Mouse (Mus musculus): ENCODE results near the gene Tollip.
"Not testable (repeated sequence)": the region's sequence is repeated elsewhere in the genome, so short reads cannot be mapped to it uniquely, and the experiment has no call there.

The Tollip gene

GRCm38 (mm10) chr7:141928642-141929041 lies 10.3 kb upstream of the Tollip start:
- no peak for DNase-seq

- peak; percentile 82 for DNase-seq
Observed at GRCm38 (mm10) chr7:141924917-141925316, 6.6 kb upstream of the Tollip start.

GRCm38 (mm10) chr7:141924121-141924520 lies 5.8 kb upstream of the Tollip start:
- not testable (repeated sequence) for DNase-seq

- DNase-seq = no peak
Observed at GRCm38 (mm10) chr7:141911305-141911704, 7.0 kb downstream of the Tollip start.

GRCm38 (mm10) chr7:141908591-141908990 lies 9.7 kb downstream of the Tollip start:
- DNase-seq = no peak

- no peak for DNase-seq
Observed at GRCm38 (mm10) chr7:141902791-141903190, 15.5 kb downstream of the Tollip start.

- peak; percentile 100 for DNase-seq
Observed at GRCm38 (mm10) chr7:141902269-141902729, 16.0 kb downstream of the Tollip start.

GRCm38 (mm10) chr7:141901825-141902224 lies 16.5 kb downstream of the Tollip start:
- no peak for DNase-seq

- DNase-seq = no peak
Observed at GRCm38 (mm10) chr7:141892151-141892550, 26.2 kb downstream of the Tollip start.

- no peak for DNase-seq
Observed at GRCm38 (mm10) chr7:141878813-141879212, 39.5 kb downstream of the Tollip start.

GRCm38 (mm10) chr7:141874891-141875290 lies 43.4 kb downstream of the Tollip start:
- no peak for DNase-seq

GRCm38 (mm10) chr7:141870553-141870952 lies 47.8 kb downstream of the Tollip start:
- DNase-seq = peak; percentile 11

GRCm38 (mm10) chr7:141869644-141870043 lies 48.7 kb downstream of the Tollip start:
- no peak for DNase-seq

GRCm38 (mm10) chr7:141861046-141861445 lies 57.3 kb downstream of the Tollip start:
- no peak for DNase-seq

- peak; percentile 35 for DNase-seq
Observed at GRCm38 (mm10) chr7:141840354-141840753, 78.0 kb downstream of the Tollip start.

- peak; percentile 63 for DNase-seq
Observed at GRCm38 (mm10) chr7:141838779-141839178, 79.5 kb downstream of the Tollip start, which contains the start of gene Muc5b. Gene Muc5b, plus strand, starts transcription at chr7:141839070.

- DNase-seq = no peak
Observed at GRCm38 (mm10) chr7:141836423-141836822, 81.9 kb downstream of the Tollip start.

GRCm38 (mm10) chr7:141835941-141836340 lies 82.4 kb downstream of the Tollip start:
- DNase-seq = no peak

Data from kidney, postnatal 10 days (tissue).